ENCODE assay signal across 13 mouse cellular contexts in the genomic region with DNA sequence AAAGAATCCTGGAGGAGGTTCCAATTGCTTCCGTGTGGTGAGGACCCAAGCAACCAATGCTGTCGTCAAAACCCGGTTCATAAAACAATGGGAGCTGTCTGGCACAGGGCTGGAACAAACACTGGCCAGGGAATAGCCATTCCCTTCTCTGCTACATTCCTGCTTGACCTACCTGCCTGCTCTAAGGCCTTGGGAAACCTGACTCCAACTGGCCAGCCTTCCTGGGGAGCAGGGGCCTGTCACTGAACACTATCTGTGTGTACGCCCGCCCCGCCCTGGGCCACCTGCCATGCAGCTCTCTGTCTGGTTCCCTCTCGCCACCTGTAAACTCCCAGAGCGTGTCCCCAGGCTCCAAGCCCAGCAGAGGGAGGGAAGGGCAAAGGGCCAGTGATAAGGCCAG. TPM values are rescaled to one million over a fixed set of nuclear protein-coding genes. Genes with fewer than 3 reads are reported as not detected.
DNase-seq lines count a peak whose midpoint lies in the region; ATAC-seq and TF ChIP-seq lines count a peak whose summit lies in the region.
"Had no signal": no experiment of that assay in that cellular context is flagged by ENCODE, and none has a peak within 500 bp of the region (broad histone marks: within the 10 kb centered on the region; RNA-seq: fewer than 3 reads in every experiment).

No protein-coding gene starts in this region.

- 16% methylated on average over 8 of the region's 8 CpGs for WGBS in intestine, postnatal 0 days

- H3K36me3 ChIP-seq in intestine, postnatal 0 days (ENCODE audit: control insufficient read depth, insufficient read depth), result no peaks in the 10 kb centered on the region
- H3K36me3 ChIP-seq: liver, embryonic 12.5 days; neural tube, embryonic 12.5 days had no signal

- peak; percentile 96 for DNase-seq in heart, adult 11 months
- no peak for DNase-seq in heart, postnatal 25 days (ENCODE audit: low spot score)
- peak; percentile 83 for DNase-seq in cerebellum, adult 9-10 months
- DNase-seq in lung, postnatal 36 days, result peak; percentile 78
- DNase-seq in c-Kit-positive CD71-positive TER-119-positive erythroid progenitor cells, embryonic 14.5 days (ENCODE audit: low spot score), result no peak
- no peak for DNase-seq in gastrocnemius, postnatal 36 days
- no peak for DNase-seq in spleen, adult 12 weeks (ENCODE audit: low spot score)
- DNase-seq: adrenal gland, adult 2 months; thymus, adult 2 months had no signal

- no peaks in the 10 kb centered on the region for H3K9me3 ChIP-seq in intestine, postnatal 0 days (ENCODE audit: control insufficient read depth)
- H3K9me3 ChIP-seq: liver, embryonic 12.5 days; neural tube, embryonic 12.5 days had no signal

- ATAC-seq in intestine, postnatal 0 days, result peak; percentile 93
- ATAC-seq: hindbrain, embryonic 16.5 days; liver, embryonic 12.5 days had no signal

- peak overlapping the region; percentile 78 for H3K27ac ChIP-seq in intestine, postnatal 0 days (ENCODE audit: low read depth, low read length)
- H3K27ac ChIP-seq: liver, embryonic 12.5 days; neural tube, embryonic 12.5 days had no signal

- no peaks in the 10 kb centered on the region; the same call in 1 of the 2 replicates for H3K4me1 ChIP-seq in intestine, postnatal 0 days (replicated peaks; ENCODE audit: control insufficient read depth, insufficient read depth, low read length)
- H3K4me1 ChIP-seq: liver, embryonic 12.5 days; neural tube, embryonic 12.5 days had no signal

- TF ChIP-seq CTCF in intestine, postnatal 0 days (IDR thresholded peaks at IDR 0.05; ENCODE audit: low read depth), result peak; percentile 57

- H3K27me3 ChIP-seq in intestine, postnatal 0 days (replicated peaks; ENCODE audit: control insufficient read depth, insufficient read depth, low read length), result no peaks in the 10 kb centered on the region
- H3K27me3 ChIP-seq: neural tube, embryonic 12.5 days had no signal

- no peak overlapping the region for H3K4me3 ChIP-seq in intestine, postnatal 0 days (ENCODE audit: low read depth, low read length)
- H3K4me3 ChIP-seq: liver, embryonic 12.5 days; neural tube, embryonic 12.5 days had no signal

- intact Hi-C loops in heart, postnatal 25 days (cut with DNase I), result no loop called here
- intact Hi-C loops in gastrocnemius, postnatal 36 days (cut with DNase I), result no loop called here

- peak overlapping the region; percentile 35 for H3K4me2 ChIP-seq in intestine, postnatal 0 days (replicated peaks; ENCODE audit: low read depth)
- H3K4me2 ChIP-seq: liver, embryonic 12.5 days; neural tube, embryonic 12.5 days had no signal

- H3K9ac ChIP-seq in intestine, postnatal 0 days (ENCODE audit: low read depth, low read length), result 0 out of 2 replicates have a peak overlapping the region, but pooled peaks have one; percentile 17
- H3K9ac ChIP-seq: liver, embryonic 12.5 days; neural tube, embryonic 12.5 days had no signal

RNA-seq across cellular contexts. Expression of a gene that starts 25.5 kb away (rescaled TPM):
- under 1 TPM; 0.53 to 0.73 TPM for total RNA-seq in heart, postnatal 25 days (2021)
- polyA plus RNA-seq in intestine, postnatal 0 days (2015; fragmentation: Nextera tagmentation; extraction: Ambion mirVana), result 7.2 and 7.8 TPM in 2 replicates
- under 1 TPM; 0.25 to 0.41 TPM for total RNA-seq in gastrocnemius, postnatal 36 days (2021)

Comparison
In these comparisons a context has a peak if more than half of its experiments do, and no peak if none do; other contexts are left out.
1. DNase-seq: peak in heart, adult 11 months (single experiment), cerebellum, adult 9-10 months (single experiment) and lung, postnatal 36 days (single experiment); none in heart, postnatal 25 days (single experiment), c-Kit-positive CD71-positive TER-119-positive erythroid progenitor cells, embryonic 14.5 days (single experiment), gastrocnemius, postnatal 36 days (0 of 2) and spleen, adult 12 weeks (single experiment).